Mouse (Mus musculus) liver, adult 2 months (tissue): ENCODE measurements at regions not wholly inside any gene's neighbourhood (a gene's known extent, or its start where the extent isn't known, plus 50 kb on each side); places are given as distances from the start of the nearest gene placed in this dataset.
A peak's percentile ranks its signal among the peaks of the same experiment; 100 is the strongest.
"Not testable (repeated sequence)": the region's sequence is repeated elsewhere in the genome, so short reads cannot be mapped to it uniquely, and the experiment has no call there.

Experiments
- DNase-seq: peaks from one replicate; pipeline ENCODE4 v3.0.0-alpha.2; 2011; ENCODE audit warnings: low read depth, low spot score; ENCODE audit errors: extremely low read depth
- H3K27ac ChIP-seq: fragments of 200-500 bp; replicated peaks from 2 replicates; pipeline ENCODE4 v1.5.1; 2012; ENCODE audit warnings: low read depth, mild to moderate bottlenecking, control low read depth, inconsistent platforms, low read length; ENCODE audit not compliant: insufficient read depth
- H3K27me3 ChIP-seq: fragments of 200-500 bp; 2 replicates; pipeline ENCODE4 v1.6.1; 2012; ENCODE audit warnings: mild to moderate bottlenecking, moderate library complexity, low read length, inconsistent platforms; ENCODE audit not compliant: control insufficient read depth, insufficient read depth
- H3K36me3 ChIP-seq: fragments of 200-500 bp; 2 replicates; pipeline ENCODE4 v1.6.1; 2012; ENCODE audit warnings: low read length, inconsistent platforms; ENCODE audit not compliant: control insufficient read depth, insufficient read depth
- H3K4me1 ChIP-seq: fragments of 200-500 bp; 2 replicates; pipeline ENCODE4 v1.6.1; 2011; ENCODE audit warnings: low read length; ENCODE audit not compliant: control insufficient read depth, insufficient read depth
- H3K4me3 ChIP-seq: fragments of 200-500 bp; 2 replicates; pipeline ENCODE4 v1.5.1; 2011; ENCODE audit warnings: low read depth, mild to moderate bottlenecking, control low read depth, low read length, moderate library complexity; ENCODE audit not compliant: insufficient read depth
- H3K79me2 ChIP-seq: fragments of 200-500 bp; 2 replicates; pipeline ENCODE4 v1.6.1; 2012; ENCODE audit warnings: inconsistent platforms, mild to moderate bottlenecking, low read length, moderate library complexity; ENCODE audit not compliant: control insufficient read depth, insufficient read depth
- H3K9ac ChIP-seq: fragments of 200-500 bp; 2 replicates; pipeline ENCODE4 v1.6.1; 2012; ENCODE audit warnings: low read depth, mild to moderate bottlenecking, control low read depth, inconsistent platforms, low read length
- CTCF ChIP-seq: fragments of 200-500 bp; IDR thresholded peaks from 2 replicates; pipeline ENCODE4 v1.5.1; 2011; ENCODE audit warnings: low read depth, low read length, control low read depth
- POLR2A ChIP-seq: fragments of 200-500 bp; IDR thresholded peaks from 2 replicates; pipeline ENCODE4 v1.6.1; 2011; ENCODE audit warnings: low read length, control low read depth; ENCODE audit not compliant: insufficient read depth; ENCODE audit errors: extremely low read depth
- WGBS: fragments of 180-500 bp; shearing (Covaris S2); methylation state at CpG from one replicate; pipeline ENCODE4 v1.1.7; 2018; 5-methylcytosine and 5-hydroxymethylcytosine counted together

DNA sequence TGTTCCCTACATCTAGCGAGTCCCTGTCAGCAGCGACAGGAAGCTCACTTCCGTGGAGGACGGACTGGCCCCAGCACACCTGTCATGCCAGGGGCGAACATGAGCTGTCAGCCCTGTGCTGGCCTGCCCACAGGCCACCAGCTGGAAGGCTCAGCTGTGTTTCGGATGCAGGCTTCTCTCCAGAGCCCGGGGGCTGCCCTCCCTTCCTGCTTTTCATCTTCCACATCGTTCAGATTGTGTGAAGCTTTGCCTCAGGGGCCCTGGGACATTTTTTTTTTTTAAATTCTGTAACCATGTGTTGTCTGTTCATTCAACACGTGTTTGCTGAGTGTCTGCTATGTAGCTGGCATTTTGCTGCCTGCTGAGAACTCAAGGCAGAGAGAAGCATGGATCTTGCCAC lies 167.2 kb downstream of the Csl start:
- TF ChIP-seq POLR2A (no peak), CTCF (no peak)
- Histone ChIP-seq H3K4me3 (no peak overlapping the region), H3K27ac (no peak overlapping the region), H3K27me3 (no peaks in the 10 kb centered on the region), H3K9ac (no peak overlapping the region), H3K4me1 (no peaks in the 10 kb centered on the region), H3K36me3 (no peaks in the 10 kb centered on the region), H3K79me2 (no peaks in the 10 kb centered on the region)
- DNase-seq = no peak
- WGBS = 57% methylated on average over 9 of the region's 9 CpGs

DNA sequence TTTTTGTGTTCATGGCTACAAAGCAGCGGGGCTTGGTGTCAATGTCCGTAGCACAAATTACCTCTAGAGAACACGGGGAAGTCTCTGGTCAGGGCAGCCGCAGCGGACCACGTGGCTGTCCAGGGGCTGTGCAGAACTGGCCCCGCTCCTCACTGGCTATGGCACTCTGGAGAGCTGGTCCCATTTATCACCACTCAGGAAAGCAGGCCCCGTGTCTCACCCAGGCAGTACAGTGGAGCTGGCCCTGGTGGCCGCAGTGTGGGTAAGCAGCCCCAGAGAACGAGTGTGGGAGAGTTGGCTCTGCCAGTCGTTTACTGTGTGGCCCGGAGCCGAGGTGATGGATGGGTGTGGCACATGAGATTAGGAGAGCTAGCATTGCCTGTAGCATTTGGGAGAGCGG lies 163.8 kb downstream of the Csl start:
- no peak for DNase-seq
- Histone ChIP-seq H3K9ac (no peak overlapping the region), H3K36me3 (no peaks in the 10 kb centered on the region), H3K27me3 (no peaks in the 10 kb centered on the region), H3K4me1 (no peaks in the 10 kb centered on the region), H3K4me3 (no peak overlapping the region), H3K27ac (no peak overlapping the region), H3K79me2 (no peaks in the 10 kb centered on the region)
- TF ChIP-seq POLR2A (no peak), CTCF (no peak)
- 89% methylated on average over 14 of the region's 14 CpGs for WGBS

DNA sequence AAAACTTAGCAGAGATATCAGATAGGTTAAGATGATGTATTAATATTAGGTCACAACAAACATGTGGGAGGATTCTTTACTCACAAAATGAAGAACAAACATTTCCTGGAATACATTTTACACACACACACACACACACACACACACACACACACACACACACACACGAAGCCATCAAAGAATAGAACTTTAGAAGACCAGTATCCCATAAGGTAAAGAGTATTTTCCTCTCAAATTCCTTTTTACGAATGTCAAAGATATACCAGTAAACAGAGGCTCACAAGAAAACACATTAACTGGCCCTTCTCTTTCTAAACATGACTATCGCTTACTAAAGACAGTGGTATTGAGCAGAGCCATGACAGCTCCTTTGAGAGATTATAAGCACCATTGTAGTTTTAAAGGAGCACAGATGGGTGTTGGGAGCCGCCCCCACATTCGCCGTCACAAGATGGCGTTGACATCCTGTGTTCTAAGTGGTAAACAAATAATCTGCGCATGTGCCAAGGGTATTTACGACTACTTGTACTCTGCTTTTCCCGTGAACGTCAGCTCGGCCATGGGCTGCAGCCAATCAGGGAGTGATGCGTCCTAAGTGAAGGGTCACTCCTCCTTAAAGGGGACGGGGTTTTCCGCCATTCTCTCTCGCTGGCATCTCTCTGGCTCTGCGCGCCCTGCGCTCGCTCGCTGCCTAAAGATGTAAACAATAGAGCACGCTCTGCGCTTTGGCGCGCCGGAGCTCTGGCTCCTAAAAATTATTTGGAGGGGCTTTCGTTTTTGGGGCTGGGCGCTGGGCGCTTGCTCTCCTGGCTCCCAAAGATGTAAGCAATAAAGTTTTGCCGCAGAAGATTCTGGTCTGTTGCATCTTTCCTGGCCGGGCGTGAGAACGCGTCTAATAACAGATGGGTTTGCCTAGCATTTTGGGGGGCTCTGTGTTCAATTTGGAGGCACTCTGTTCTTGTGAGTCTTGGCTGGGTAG lies 160.0 kb downstream of the Csl start:
- H3K4me1 ChIP-seq, H3K27me3 ChIP-seq, H3K36me3 ChIP-seq, H3K79me2 ChIP-seq: not testable (repeated sequence)
- peak; percentile 47 for DNase-seq
- Histone ChIP-seq H3K9ac (peak overlapping the region; percentile 76), H3K27ac (peak overlapping the region; percentile 67), H3K4me3 (peak overlapping the region; percentile 66)
- 57% methylated on average over 27 of the region's 34 CpGs for WGBS

DNA sequence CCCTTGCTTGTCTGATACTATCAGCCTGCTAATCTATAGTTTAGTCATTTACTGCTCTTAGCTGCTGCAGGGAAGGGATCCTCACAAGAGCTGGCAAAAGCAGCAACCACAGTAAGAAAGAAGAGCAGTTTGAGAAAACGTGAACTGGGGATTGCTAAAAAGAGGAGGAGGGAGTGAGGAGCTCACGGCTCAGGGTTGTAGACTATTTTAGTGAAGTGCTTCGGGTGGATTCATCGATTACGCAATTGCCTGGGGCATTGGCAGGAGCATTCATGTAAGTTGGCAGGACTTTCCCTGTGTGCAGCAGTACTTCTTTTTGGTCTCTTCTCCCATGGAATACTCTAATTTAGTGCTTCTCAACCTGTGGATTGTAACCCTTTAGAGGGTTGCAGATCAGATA lies 157.1 kb downstream of the Csl start:
- H3K27ac ChIP-seq = no peak overlapping the region
- TF ChIP-seq CTCF = no peak
- TF ChIP-seq POLR2A = no peak
- H3K4me1 ChIP-seq = peaks cover 7% of the 10 kb centered on the region
- H3K79me2 ChIP-seq = no peaks in the 10 kb centered on the region
- WGBS = 13% methylated on average over 5 of the region's 5 CpGs
- no peaks in the 10 kb centered on the region for H3K36me3 ChIP-seq
- peak; percentile 90 for DNase-seq
- no peak overlapping the region for H3K4me3 ChIP-seq
- H3K9ac ChIP-seq = no peak overlapping the region
- no peaks in the 10 kb centered on the region for H3K27me3 ChIP-seq

DNA sequence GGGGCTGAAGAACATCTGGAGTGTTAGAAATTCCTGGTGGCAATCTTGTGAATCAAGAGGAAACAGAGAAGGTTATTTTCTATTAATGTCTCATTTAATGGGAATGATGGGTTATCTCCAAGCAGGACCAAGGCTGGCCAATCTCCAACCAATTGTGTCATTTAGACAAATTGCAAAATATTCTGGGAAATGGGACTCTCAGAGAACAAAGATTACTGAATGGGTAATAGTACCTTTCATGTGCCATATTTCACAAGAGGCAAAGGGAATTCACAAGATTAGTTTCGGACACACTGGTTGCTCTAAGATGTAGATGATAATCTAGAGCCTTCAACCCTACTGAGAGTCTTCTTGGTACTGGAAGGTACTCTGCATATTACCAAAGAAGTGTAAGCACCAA lies 155.3 kb downstream of the Csl start:
- H3K36me3 ChIP-seq = no peaks in the 10 kb centered on the region
- H3K27me3 ChIP-seq = no peaks in the 10 kb centered on the region
- no peak overlapping the region for H3K4me3 ChIP-seq
- no peaks in the 10 kb centered on the region for H3K79me2 ChIP-seq
- DNase-seq = peak; percentile 76
- TF ChIP-seq POLR2A = no peak
- TF ChIP-seq CTCF = no peak
- H3K27ac ChIP-seq = no peak overlapping the region
- H3K9ac ChIP-seq = no peak overlapping the region
- WGBS = 21% methylated on average over 1 of the region's 1 CpGs
- H3K4me1 ChIP-seq = peaks cover 7% of the 10 kb centered on the region

DNA sequence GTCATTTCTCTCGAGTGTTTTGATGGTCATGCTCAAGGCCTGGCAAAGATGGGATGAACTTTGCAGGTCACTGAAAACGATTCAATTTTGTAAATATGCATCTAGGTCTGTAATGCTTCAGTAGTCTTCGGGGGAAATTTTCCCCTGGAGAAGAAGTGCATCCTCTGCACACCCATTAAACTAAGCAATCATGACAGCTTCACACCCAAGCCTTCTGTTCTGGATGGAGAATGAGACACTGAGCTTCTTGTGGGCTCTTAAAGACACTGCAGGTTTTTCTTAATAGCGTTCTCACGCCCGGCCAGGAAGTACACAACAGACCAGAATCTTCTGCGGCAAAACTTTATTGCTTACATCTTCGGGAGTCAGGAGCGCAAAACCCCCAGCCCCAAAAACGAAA lies 151.0 kb downstream of the Csl start:
- TF ChIP-seq POLR2A = no peak
- no peak for TF ChIP-seq CTCF
- no peak overlapping the region for H3K27ac ChIP-seq
- H3K4me1 ChIP-seq = peaks cover 1% of the 10 kb centered on the region; the same call in 1 of the 2 replicates
- no peaks in the 10 kb centered on the region for H3K79me2 ChIP-seq
- H3K36me3 ChIP-seq = no peaks in the 10 kb centered on the region
- no peak overlapping the region for H3K4me3 ChIP-seq
- no peak for DNase-seq
- H3K9ac ChIP-seq = no peak overlapping the region
- WGBS = 95% methylated on average over 10 of the region's 10 CpGs
- no peaks in the 10 kb centered on the region for H3K27me3 ChIP-seq
